Mouse (Mus musculus): ENCODE measurements at regions not wholly inside any gene's neighbourhood (a gene's known extent, or its start where the extent isn't known, plus 50 kb on each side); places are given as distances from the start of the nearest gene placed in this dataset.

DNA sequence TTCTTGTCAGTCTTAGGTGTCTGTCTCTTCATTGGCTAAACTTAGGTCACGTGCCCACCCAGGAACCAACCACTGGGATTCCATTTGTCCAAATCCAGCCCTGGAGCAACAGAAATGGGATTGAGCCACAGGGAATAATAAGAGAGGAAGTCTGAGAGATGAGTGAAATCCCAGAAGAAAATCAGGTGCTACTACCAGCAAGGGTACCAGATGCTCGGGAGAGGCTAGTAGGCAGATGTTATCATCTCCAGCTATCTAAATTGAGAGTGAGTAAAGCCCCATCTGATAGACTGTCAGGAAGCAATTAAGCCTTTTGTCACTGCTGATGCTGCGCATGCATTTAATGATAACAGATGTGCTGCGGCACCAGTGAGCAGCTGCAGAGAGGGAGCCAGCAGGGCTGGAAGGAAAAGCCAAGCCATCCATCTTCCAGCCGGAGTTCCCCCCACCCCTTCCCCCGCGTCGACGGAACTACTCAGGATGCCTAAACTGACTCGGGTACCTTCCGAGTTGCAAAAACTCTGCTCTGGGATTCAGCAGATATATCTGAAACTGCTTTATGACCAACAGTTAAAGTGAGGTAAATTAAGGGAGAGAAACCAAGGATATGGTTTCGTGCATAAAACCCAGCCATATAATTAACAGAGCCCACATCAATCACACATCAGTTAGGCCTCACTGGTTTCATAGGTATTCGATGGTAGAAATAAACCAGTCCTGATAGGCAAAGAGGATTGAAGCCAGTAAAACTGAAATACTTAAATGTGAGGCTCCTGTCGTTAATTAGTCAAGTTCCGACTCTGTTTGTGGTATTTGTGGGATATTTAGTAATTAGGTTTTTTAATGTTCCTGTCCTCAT is 53.1 kb upstream of the Fam78b start:
- no peak for ATAC-seq
- TF ChIP-seq CTCF (IDR thresholded peaks at IDR 0.05; ENCODE audit: low read depth), result no peak
- WGBS, result 60% methylated on average over 15 of the region's 15 CpGs
- H3K9me3 ChIP-seq (ENCODE audit: control insufficient read depth), result no peaks in the 10 kb centered on the region
- H3K27ac ChIP-seq (ENCODE audit: low read depth, low read length), result no peak overlapping the region
- no peak overlapping the region for H3K4me2 ChIP-seq (replicated peaks; ENCODE audit: low read depth)
- no peaks in the 10 kb centered on the region for H3K36me3 ChIP-seq (ENCODE audit: control insufficient read depth, insufficient read depth)
- no peak overlapping the region for H3K4me3 ChIP-seq (ENCODE audit: low read depth, low read length)
- no peaks in the 10 kb centered on the region for H3K4me1 ChIP-seq (replicated peaks; ENCODE audit: control insufficient read depth, insufficient read depth, low read length)
- H3K9ac ChIP-seq (ENCODE audit: low read depth, low read length), result no peak overlapping the region
- H3K27me3 ChIP-seq (replicated peaks; ENCODE audit: control insufficient read depth, insufficient read depth, low read length), result no peaks in the 10 kb centered on the region
